In the genomic region with DNA sequence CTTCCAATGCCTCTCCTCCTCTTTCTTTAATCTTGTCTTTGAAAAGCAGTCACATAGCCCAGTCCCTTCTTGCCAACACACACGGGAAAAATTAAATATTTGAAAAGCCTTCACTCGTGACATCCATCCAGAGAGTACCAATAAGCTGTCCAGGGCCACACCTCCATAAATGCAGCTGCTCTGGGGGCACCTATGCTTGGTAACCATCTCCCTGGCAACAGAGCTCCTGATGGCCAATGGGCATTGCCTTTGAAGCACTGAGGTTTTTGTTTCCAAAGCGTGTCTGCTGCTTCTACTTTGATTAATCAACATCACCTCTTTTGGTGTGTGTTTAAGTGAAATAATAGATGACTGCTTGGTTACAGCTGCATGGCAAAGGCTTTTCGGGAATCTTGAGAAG, we compare ENCODE assay signal across 23 mouse cellular contexts.
A peak's percentile ranks its signal among the peaks of the same experiment; 100 is the strongest.
DNase-seq lines count a peak whose midpoint lies in the region; ATAC-seq and TF ChIP-seq lines count a peak whose summit lies in the region.
"Had no signal": no experiment of that assay in that cellular context is flagged by ENCODE, and none has a peak within 500 bp of the region (broad histone marks: within the 10 kb centered on the region; RNA-seq: fewer than 3 reads in every experiment).

No protein-coding gene starts in this region.

- TF ChIP-seq CTCF in midbrain, postnatal 0 days (IDR thresholded peaks at IDR 0.05): no peak

- 26% methylated on average over 4 of the region's 4 CpGs for WGBS in forebrain, embryonic 14.5 days
- WGBS in forebrain, embryonic 16.5 days: 29% methylated on average over 4 of the region's 4 CpGs
- 18% methylated on average over 4 of the region's 4 CpGs for WGBS in hindbrain, embryonic 14.5 days
- WGBS in hindbrain, embryonic 12.5 days: 33% methylated on average over 4 of the region's 4 CpGs
- WGBS in midbrain, postnatal 0 days: 29% methylated on average over 4 of the region's 4 CpGs

- no peaks in the 10 kb centered on the region for H3K36me3 ChIP-seq in forebrain, embryonic 14.5 days (ENCODE audit: control insufficient read depth, insufficient read depth, low read length)
- no peaks in the 10 kb centered on the region for H3K36me3 ChIP-seq in forebrain, embryonic 16.5 days (ENCODE audit: control insufficient read depth, insufficient read depth)
- H3K36me3 ChIP-seq in hindbrain, embryonic 14.5 days (replicated peaks; ENCODE audit: control insufficient read depth, insufficient read depth): no peaks in the 10 kb centered on the region
- no peaks in the 10 kb centered on the region for H3K36me3 ChIP-seq in hindbrain, embryonic 12.5 days
- no peaks in the 10 kb centered on the region for H3K36me3 ChIP-seq in midbrain, postnatal 0 days (ENCODE audit: insufficient read depth, low read length)
- H3K36me3 ChIP-seq: embryonic facial prominence, embryonic 15.5 days; forebrain, embryonic 10.5 days; G1E; intestine, embryonic 15.5 days had no signal

- no peaks in the 10 kb centered on the region for H3K27me3 ChIP-seq in forebrain, embryonic 14.5 days (replicated peaks; ENCODE audit: control insufficient read depth, insufficient read depth, low read length)
- peaks cover 2% of the 10 kb centered on the region; the same call in 1 of the 2 replicates for H3K27me3 ChIP-seq in forebrain, embryonic 16.5 days (replicated peaks; ENCODE audit: control insufficient read depth, insufficient read depth, low read length)
- H3K27me3 ChIP-seq in hindbrain, embryonic 14.5 days (ENCODE audit: control insufficient read depth, insufficient read depth, low read length): no peaks in the 10 kb centered on the region
- H3K27me3 ChIP-seq in hindbrain, embryonic 12.5 days: 0 out of 2 replicates have a peak, but pooled peaks cover 2% of the 10 kb centered on the region
- H3K27me3 ChIP-seq in midbrain, postnatal 0 days (ENCODE audit: insufficient read depth, low read length): no peaks in the 10 kb centered on the region; the same call in 1 of the 2 replicates
- H3K27me3 ChIP-seq: intestine, embryonic 15.5 days had no signal

- H3K9me3 ChIP-seq in forebrain, embryonic 14.5 days (replicated peaks; ENCODE audit: control insufficient read depth, low read length): no peaks in the 10 kb centered on the region
- H3K9me3 ChIP-seq in forebrain, embryonic 16.5 days (ENCODE audit: control insufficient read depth, low read length): no peaks in the 10 kb centered on the region
- H3K9me3 ChIP-seq in hindbrain, embryonic 14.5 days (ENCODE audit: control insufficient read depth, low read length): no peaks in the 10 kb centered on the region
- H3K9me3 ChIP-seq in hindbrain, embryonic 12.5 days (replicated peaks): no peaks in the 10 kb centered on the region
- no peaks in the 10 kb centered on the region for H3K9me3 ChIP-seq in midbrain, postnatal 0 days (ENCODE audit: low read length)
- H3K9me3 ChIP-seq: embryonic facial prominence, embryonic 15.5 days; G1E; intestine, embryonic 15.5 days had no signal

- no peak overlapping the region for H3K4me3 ChIP-seq in forebrain, embryonic 14.5 days (ENCODE audit: low read depth, low read length)
- H3K4me3 ChIP-seq in forebrain, embryonic 16.5 days (replicated peaks; ENCODE audit: low read length): no peak overlapping the region
- no peak overlapping the region for H3K4me3 ChIP-seq in hindbrain, embryonic 14.5 days (replicated peaks; ENCODE audit: low read length)
- no peak overlapping the region for H3K4me3 ChIP-seq in hindbrain, embryonic 12.5 days
- no peak overlapping the region for H3K4me3 ChIP-seq in midbrain, postnatal 0 days (ENCODE audit: low read depth, low read length)
- H3K4me3 ChIP-seq: embryonic facial prominence, embryonic 15.5 days; erythroblast, embryonic 14.5 days; forebrain, embryonic 10.5 days; gastrocnemius, adult 2 months; intestine, embryonic 15.5 days had no signal

- peaks cover 22% of the 10 kb centered on the region for H3K4me1 ChIP-seq in forebrain, embryonic 14.5 days (ENCODE audit: control insufficient read depth, insufficient read depth, low read length)
- peaks cover 18% of the 10 kb centered on the region for H3K4me1 ChIP-seq in forebrain, embryonic 16.5 days (replicated peaks; ENCODE audit: control insufficient read depth, insufficient read depth, low read length)
- H3K4me1 ChIP-seq in hindbrain, embryonic 14.5 days (replicated peaks; ENCODE audit: control insufficient read depth, insufficient read depth, low read length): peaks cover 51% of the 10 kb centered on the region
- peaks cover 46% of the 10 kb centered on the region for H3K4me1 ChIP-seq in hindbrain, embryonic 12.5 days
- H3K4me1 ChIP-seq in midbrain, postnatal 0 days (ENCODE audit: insufficient read depth, low read length): no peaks in the 10 kb centered on the region; the same call in 1 of the 2 replicates
- H3K4me1 ChIP-seq: intestine, embryonic 15.5 days had no signal

- peak; percentile 38 for DNase-seq in forebrain, embryonic 14.5 days (ENCODE audit: low spot score)
- DNase-seq in hindbrain, embryonic 14.5 days (ENCODE audit: low spot score): no peak
- DNase-seq in retina, postnatal 1 day: peak; percentile 20
- DNase-seq in retina, embryonic 14.5 days (ENCODE audit: low spot score): no peak
- peak; percentile 51 for DNase-seq in midbrain, postnatal 0 days (ENCODE audit: low spot score)
- DNase-seq in left cerebral cortex, postnatal 25 days (ENCODE audit: low spot score in 2 of 2): no peak
- DNase-seq: adrenal gland, adult 8-10 months; adrenal gland, postnatal 36 days; B cell, adult 2 months; cerebellum, adult 18-20 months; cerebellum, adult 9-11 months; gastrocnemius, adult 2 months; gastrocnemius, postnatal 25 days; heart, postnatal 10 days; heart, postnatal 4 days had no signal

- no peak overlapping the region for H3K4me2 ChIP-seq in forebrain, embryonic 14.5 days (ENCODE audit: low read length)
- no peak overlapping the region for H3K4me2 ChIP-seq in forebrain, embryonic 16.5 days (ENCODE audit: low read length)
- H3K4me2 ChIP-seq in hindbrain, embryonic 14.5 days (replicated peaks): no peak overlapping the region
- H3K4me2 ChIP-seq in hindbrain, embryonic 12.5 days (replicated peaks): no peak overlapping the region
- H3K4me2 ChIP-seq in midbrain, postnatal 0 days (ENCODE audit: low read depth, low read length, poor library complexity, severe bottlenecking): no peak overlapping the region
- H3K4me2 ChIP-seq: embryonic facial prominence, embryonic 15.5 days; intestine, embryonic 15.5 days had no signal

- intact Hi-C loops in left cerebral cortex, postnatal 25 days (cut with DNase I): loop anchor here (5.0 to 10.0 kb wide), 2 partner anchors 1405 to 1668 kb away; a partner anchor contains a TSS

- no peak overlapping the region for H3K27ac ChIP-seq in forebrain, embryonic 14.5 days (ENCODE audit: low read depth, low read length)
- no peak overlapping the region for H3K27ac ChIP-seq in forebrain, embryonic 16.5 days (ENCODE audit: low read length)
- H3K27ac ChIP-seq in hindbrain, embryonic 14.5 days: 0 out of 2 replicates have a peak overlapping the region, but pooled peaks have one; percentile 34
- no peak overlapping the region for H3K27ac ChIP-seq in hindbrain, embryonic 12.5 days
- no peak overlapping the region for H3K27ac ChIP-seq in midbrain, postnatal 0 days (ENCODE audit: low read depth, low read length)
- H3K27ac ChIP-seq: embryonic facial prominence, embryonic 15.5 days; forebrain, embryonic 10.5 days; gastrocnemius, adult 2 months; intestine, embryonic 15.5 days had no signal

- no peak for ATAC-seq in forebrain, embryonic 14.5 days
- ATAC-seq in forebrain, embryonic 16.5 days: no peak
- ATAC-seq in hindbrain, embryonic 14.5 days (ENCODE audit: low FRiP score): no peak
- ATAC-seq in hindbrain, embryonic 12.5 days (ENCODE audit: low FRiP score): no peak
- ATAC-seq in midbrain, postnatal 0 days (ENCODE audit: low FRiP score): peak; percentile 78; the same call in 1 of the 2 replicates
- ATAC-seq: CD4-positive, CD25-positive, alpha-beta regulatory T cell, adult 4 months; intestine, embryonic 15.5 days had no signal

- H3K9ac ChIP-seq in forebrain, embryonic 14.5 days (ENCODE audit: low read length): no peak overlapping the region
- H3K9ac ChIP-seq in forebrain, embryonic 16.5 days (replicated peaks; ENCODE audit: low read depth, low read length): no peak overlapping the region
- no peak overlapping the region for H3K9ac ChIP-seq in hindbrain, embryonic 14.5 days
- no peak overlapping the region for H3K9ac ChIP-seq in hindbrain, embryonic 12.5 days
- H3K9ac ChIP-seq in midbrain, postnatal 0 days (replicated peaks; ENCODE audit: low read length, poor library complexity, severe bottlenecking): no peak overlapping the region
- H3K9ac ChIP-seq: embryonic facial prominence, embryonic 15.5 days; intestine, embryonic 15.5 days had no signal

Comparison
In these comparisons a context has a peak if more than half of its experiments do, and no peak if none do; other contexts are left out.
1. DNase-seq: peak in forebrain, embryonic 14.5 days (single experiment), retina, postnatal 1 day (single experiment) and midbrain, postnatal 0 days (single experiment); none in hindbrain, embryonic 14.5 days (single experiment), retina, embryonic 14.5 days (single experiment) and left cerebral cortex, postnatal 25 days (0 of 2).